Mouse (Mus musculus) olfactory bulb, adult 2 months (tissue): Measurements from ENCODE around the gene Cldn9.

Source experiments
- CTCF ChIP-seq: fragments of 200-500 bp; IDR thresholded peaks from 2 replicates; pipeline ENCODE4 v1.5.1; 2012; ENCODE audit warnings: low read depth, mild to moderate bottlenecking, low read length, moderate library complexity; ENCODE audit not compliant: insufficient read depth
- POLR2A ChIP-seq: fragments of 200-500 bp; IDR thresholded peaks from 2 replicates; pipeline ENCODE4 v1.6.1; 2012; ENCODE audit warnings: mild to moderate bottlenecking, low read depth, low read length, moderate library complexity; ENCODE audit not compliant: insufficient read depth

DNA sequence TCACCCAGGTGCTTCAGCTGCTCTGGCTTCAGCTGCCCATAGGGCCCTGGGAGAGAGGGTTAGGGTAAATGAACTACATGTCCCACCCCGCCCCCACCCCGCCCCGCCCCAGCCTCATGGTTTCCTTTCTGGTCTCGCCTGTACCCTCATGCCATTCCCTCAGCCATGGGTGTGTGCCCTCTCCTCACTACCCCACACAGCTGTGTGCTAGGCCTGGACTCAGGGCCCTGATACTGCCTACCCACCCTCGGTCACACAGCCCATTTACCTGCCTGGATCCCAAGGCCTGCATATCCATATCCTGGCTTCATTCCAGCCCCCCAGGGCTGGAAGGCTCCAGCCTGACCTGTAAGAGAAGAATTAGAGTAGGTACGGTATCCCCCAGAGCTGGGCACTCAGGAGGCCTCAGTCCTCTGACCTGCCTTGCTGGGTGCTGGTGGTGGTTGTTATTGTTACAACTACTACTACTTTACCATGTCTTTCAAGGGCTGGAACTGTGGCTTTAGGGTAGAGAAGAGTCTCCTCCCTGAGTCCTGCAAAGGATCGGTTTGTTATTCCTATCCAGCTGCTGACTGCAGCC, 21.8 kb upstream of the Cldn9 start:
- TF ChIP-seq CTCF (no peak), POLR2A (no peak)
